Mouse (Mus musculus): Measurements from ENCODE around the gene Cep350.
"Not testable (repeated sequence)": the region's sequence is repeated elsewhere in the genome, so short reads cannot be mapped to it uniquely, and the experiment has no call there.

The Cep350 gene

DNA sequence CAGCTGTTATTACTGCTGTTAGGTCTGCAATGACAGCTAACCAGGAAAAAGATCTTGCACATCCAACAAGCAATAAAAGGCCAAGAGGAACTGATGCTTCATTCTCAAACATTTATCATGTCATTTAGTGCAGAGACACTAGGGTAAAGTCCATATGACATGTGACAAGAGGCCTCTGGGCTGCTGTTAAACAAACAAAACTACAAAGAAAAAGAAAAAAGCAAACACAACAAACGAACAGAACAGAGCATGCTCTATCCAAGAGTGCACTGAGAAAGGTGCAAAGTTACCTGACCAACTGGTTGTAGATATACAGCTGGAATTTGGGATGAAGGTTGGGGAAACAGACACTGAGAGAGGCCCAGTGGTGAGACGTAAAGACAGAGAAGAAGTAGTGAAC lies 86.2 kb downstream of the Cep350 start:
- DNase-seq (ENCODE audit: inconsistent ontology term): no peak

- not testable (repeated sequence) for DNase-seq (ENCODE audit: inconsistent ontology term)
Observed at GRCm38 (mm10) chr1:155882646-155883231, 90.3 kb downstream of the Cep350 start.

- no peak for DNase-seq (ENCODE audit: inconsistent ontology term)
Observed at GRCm38 (mm10) chr1:155879596-155879995, 93.5 kb downstream of the Cep350 start.

- no peak for DNase-seq (ENCODE audit: inconsistent ontology term)
Observed at GRCm38 (mm10) chr1:155862967-155863366, 110.1 kb downstream of the Cep350 start.

GRCm38 (mm10) chr1:155854926-155855702 lies 117.9 kb downstream of the Cep350 start:
- DNase-seq (ENCODE audit: inconsistent ontology term): peak; percentile 23

- no peak for DNase-seq (ENCODE audit: inconsistent ontology term)
Observed at GRCm38 (mm10) chr1:155853009-155853408, 120.0 kb downstream of the Cep350 start.

DNA sequence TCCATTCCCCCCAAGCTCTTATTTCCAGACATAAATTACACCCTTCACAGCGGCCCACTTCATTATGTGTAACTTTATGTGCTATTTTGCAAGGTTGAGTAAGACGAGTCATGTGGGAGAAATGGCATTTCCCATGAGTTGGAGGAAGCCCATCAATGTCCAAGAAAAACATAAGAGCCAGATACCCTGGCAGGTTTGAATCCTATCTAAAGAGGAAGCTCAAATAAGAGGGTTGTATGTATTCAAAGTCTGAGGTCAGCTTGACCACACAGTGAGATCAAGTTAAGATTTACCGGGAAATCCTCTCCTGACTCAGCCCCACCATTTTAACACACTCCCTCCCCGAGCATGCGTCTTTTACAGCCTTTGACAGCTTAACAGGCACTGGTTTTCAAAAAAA lies 128.8 kb downstream of the Cep350 start:
- DNase-seq (ENCODE audit: inconsistent ontology term): no peak

DNA sequence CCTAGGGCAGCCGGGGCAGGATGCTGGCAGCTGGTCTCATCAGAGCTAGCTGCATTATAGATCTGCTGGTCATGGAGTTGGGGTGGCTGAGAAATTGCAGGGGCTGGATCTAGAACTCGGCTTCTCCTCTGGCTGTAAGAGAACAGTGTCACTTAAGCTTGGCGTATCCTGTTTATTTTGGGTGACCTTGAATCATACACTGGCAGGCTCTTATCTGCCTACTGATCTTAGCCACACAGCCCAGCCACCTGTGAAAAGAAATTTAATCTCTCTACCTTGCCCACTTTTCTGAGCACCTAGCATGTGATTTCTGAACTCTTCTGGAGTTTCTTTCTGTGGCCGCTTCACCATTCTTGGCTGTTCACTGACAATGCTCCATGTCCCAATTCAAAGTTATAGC lies 129.5 kb downstream of the Cep350 start:
- no peak for DNase-seq (ENCODE audit: inconsistent ontology term)

DNA sequence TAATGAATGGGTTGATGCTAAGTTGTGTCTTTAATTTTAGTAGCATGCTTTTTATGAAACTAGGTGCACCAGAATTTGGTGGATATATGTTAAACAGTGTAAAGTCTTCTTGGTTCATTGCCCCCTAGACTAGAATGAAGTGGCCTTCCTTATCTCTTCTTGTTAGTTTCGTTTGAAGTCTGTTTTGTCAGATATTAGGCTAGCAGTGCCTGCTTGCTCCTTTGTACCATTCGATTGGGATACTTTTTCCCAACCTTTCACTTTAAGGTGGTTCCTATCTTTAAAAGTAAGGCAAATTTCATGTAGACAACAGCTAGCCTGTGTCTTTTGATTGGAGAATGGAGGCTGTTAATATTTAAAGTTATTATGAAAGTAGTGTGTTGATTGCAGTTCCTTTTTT lies 137.4 kb downstream of the Cep350 start:
- DNase-seq (ENCODE audit: inconsistent ontology term): no peak

GRCm38 (mm10) chr1:155833610-155834009 lies 139.4 kb downstream of the Cep350 start:
- no peak for DNase-seq (ENCODE audit: inconsistent ontology term)

DNA sequence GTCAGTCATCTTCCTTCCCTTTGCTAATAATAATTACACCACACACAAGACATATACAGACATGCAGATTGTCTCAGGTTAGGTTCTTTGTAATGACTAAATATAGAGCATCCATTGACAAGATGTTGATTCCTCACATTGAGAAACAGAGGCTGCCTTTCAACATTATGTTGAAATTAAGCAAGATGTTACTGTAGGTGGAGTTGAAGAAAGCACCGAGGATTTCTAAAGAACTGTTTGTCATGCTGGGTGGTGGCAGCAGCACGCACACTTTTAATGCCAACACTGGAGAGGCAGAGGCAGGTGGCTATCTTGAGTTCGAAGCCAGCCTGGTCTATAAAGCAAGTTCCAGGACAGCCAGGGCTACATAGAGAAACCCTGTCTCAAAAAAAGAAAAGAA lies 141.1 kb downstream of the Cep350 start:
- no peak for DNase-seq (ENCODE audit: inconsistent ontology term)

DNA sequence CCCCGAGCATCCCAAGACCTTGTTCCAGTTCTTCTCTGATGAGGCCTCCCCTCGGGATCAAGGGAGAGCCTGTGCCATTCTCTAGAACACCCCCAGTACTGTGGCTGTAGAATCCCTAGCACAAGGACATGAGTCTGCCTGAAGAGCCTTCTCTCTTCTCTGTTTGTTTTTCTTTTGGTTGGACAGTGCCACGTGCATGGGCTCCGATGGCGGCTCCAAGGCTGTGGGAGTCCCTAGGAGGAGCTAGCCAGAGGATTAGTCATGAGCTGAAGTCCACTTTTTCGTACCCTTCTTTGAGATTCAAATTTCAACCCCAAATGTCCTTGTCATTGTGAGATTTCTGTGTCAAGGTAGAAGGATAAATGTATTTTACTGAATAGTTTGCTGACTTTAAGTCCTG lies 142.2 kb downstream of the Cep350 start:
- DNase-seq (ENCODE audit: inconsistent ontology term): no peak

DNA sequence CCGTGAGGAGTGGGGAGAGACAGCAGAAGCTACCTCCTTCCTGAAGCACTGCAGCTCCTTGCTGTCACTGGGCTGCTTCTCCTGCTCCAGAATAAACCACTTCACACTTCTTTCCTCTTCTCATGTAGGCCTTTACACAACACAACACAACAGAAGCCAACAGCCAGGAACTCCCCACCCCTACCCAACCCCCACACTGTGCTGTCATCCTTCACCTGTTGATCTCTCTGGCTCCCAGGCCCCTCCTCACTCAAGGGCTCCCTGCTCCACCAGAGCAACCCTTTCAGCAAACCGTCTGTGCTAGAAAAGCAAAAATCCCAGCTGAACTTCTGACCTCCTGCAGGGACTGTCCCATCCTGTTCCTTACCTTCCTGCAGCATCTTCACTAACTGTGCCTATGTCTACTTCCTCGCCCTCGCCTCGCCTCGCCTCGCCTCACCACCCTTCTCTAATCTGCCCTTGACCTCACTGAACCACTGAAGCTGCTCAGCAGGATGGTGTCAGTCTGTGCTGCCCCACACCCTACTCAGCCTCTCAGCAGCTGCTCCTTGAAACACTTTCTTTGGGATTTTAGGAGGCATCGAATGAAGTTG lies 145.3 kb downstream of the Cep350 start:
- DNase-seq (ENCODE audit: inconsistent ontology term): no peak

- DNase-seq (ENCODE audit: inconsistent ontology term): no peak
Observed at GRCm38 (mm10) chr1:155826803-155827395, 146.2 kb downstream of the Cep350 start.

DNA sequence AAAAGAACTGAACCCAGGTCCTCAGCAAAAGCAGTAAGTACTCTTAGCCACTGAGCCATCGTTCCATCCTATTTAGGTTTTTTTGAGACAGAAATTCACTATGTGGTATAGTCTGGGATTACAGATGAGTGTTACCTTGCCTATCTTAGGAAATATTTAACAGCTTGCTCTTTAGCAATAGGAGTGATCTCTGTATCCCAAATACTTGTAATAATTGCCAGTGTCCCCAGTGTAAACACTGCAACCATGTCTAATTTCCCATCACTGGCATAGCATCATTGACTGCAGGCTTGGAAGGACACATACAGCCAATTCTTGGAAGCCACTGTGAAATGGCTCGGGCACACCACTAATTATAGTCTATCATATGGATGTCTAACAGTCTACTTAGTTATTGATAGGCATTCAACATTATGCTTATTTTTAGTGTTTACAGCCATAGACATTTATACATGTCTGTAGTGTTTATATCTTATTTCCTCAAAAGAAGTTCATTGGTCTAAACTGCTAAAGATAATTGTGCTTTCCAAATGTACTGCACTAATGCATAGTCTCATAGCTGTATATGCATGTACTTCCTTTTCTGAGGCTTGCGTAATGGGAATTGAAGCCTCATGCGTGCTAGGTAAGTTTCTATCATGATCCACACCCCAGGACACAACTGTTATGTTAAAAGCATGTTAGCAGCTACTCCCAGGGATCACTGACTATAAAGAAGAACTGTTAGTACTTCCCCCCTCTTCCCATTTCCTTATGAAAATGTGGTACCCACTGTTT lies 146.9 kb downstream of the Cep350 start:
- DNase-seq (ENCODE audit: inconsistent ontology term): no peak

DNA sequence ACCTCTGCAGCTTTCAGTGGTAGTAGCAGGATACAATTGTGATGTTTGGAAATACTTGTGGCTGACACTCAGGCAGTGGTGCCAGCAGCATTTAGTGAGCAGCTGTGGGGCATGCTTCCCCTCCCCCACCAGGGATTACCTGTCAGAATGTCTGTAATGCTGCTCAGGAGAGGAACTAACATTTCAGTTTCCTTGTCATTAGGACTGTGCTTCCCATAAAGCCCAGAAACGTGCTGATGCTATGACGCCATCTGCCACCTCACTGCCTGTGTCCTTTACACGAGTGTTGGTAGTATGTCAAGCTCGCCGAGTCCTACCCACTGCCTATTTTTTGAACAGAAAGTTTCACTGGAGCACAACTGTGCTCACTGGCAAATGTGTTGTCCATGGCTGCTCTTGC lies 152.4 kb downstream of the Cep350 start:
- no peak for DNase-seq (ENCODE audit: inconsistent ontology term)

DNA sequence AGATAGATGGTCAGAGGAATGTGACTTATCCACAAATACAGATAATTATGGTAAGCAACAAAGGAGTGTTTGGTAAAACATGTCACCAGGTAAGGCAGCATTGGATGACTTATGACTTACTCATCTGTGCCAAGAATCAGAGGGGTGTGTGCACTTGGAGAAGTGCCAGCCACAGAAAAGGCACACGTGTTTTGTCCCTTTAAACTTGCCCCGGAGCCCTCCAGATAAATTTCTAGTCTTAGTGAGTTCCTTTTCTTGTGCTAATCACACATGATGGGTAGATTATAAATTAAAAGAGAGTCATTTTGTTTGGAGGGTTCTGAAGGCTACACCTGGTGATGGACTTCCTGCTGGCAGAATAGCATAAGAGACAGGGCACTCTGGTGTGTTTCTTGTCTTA lies 156.9 kb downstream of the Cep350 start:
- no peak for DNase-seq (ENCODE audit: inconsistent ontology term)

DNA sequence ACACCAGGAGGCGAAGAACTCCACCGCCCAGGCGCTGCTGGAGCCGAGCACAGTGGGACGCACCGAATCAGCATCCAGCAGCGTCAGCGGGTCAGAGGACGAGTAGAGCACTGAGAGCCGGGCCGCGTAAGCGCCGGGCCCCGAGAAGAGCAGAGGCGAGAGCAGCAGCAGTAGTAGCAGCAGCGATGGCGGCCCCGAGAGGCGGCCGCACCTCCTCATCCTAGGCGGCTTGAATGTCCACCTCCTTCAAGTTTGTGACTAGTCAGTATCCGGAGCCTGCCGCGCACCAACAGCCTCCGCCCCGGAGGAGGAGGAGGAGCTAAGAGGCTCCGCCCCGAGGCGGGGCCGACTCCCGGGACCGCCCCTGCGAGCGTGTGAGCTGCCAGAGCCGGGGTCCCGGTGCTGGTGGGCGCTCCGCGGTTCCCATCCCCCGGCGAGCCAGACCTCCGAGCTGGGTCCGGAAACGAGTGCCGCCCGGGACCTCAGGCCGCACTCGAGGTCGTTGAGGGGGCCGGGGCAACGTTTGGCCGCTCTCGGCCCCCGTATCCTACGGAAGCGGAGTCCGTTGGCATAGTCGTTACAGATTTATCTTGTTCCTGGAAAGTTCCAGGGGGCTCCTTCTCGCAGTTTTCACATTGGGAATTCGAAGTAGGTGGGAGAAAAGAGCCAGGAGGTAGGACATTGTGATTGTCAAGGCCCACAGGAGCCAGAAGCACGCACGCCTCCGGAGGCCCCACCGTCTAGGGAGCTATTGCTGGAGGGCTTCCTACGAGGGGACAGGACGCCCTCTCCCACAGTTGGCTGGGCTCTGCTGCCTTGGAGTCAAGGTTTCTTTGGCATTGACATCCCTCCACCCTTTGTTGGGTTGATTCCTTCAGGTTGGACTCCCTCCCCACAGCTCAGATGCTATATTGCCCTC lies 160.2 kb downstream of the Cep350 start, which contains the start of gene Qsox1:
Gene Qsox1, minus strand, starts transcription at position 309 of the 919 bp plus-strand sequence.
- peak; percentile 93 for DNase-seq (ENCODE audit: inconsistent ontology term)

DNA sequence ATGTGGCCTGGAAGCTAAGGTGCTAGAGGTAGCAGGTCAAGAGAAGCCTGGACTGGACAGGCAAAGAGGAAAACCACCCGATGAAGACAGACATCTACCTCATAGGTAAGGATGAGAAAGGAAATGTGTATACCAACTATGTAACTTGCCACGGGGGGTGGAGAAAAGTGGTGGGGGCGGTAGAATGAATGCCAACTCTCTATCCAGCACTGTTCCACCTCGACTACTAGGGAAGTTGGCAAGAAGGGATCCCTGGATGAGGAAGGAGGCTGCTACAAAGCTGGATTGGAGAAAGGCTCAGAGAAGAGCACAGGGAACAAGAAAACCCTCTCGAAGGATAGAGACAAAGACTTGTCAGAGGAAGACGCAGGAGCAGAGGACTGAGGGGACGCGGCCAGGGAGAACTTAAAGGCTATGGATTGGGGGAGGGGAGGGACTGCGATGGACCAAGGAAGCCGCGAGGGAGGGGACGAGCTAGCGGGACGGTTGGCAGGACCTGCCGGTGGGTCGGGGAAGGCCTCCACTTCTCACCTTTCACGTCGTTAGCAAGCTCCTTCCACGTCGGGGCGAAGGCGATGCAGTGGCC lies 161.0 kb downstream of the Cep350 start:
- DNase-seq (ENCODE audit: inconsistent ontology term): peak; percentile 7

DNA sequence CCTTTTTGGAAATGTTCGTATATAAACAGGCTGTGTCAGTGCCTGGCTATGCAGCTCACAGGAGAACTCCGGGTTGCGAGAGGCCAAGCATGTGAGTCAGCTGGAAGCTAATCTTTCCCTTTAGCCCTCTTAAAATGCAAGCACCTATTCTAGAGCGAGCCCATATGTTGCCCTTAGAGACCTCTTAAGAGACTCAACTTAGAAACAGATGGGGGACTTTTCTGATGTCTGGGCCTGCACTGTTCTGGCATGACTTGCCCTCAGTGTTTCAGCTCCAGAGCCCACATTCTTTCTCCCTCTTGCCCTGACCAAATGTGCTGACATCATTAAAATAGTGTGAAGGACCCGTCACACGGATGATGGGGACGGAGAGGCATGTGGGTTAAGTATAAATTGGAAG lies 162.4 kb downstream of the Cep350 start:
- DNase-seq (ENCODE audit: inconsistent ontology term): peak; percentile 61
